Mouse (Mus musculus): Measurements from ENCODE around the gene Pnliprp1.

GRCm38 (mm10) chr19:58728445-58729031 lies at the start of gene Pnliprp1:
- TF ChIP-seq POLR2A (IDR thresholded peaks at IDR 0.05; ENCODE audit: borderline replicate concordance, extremely low read depth, insufficient read depth, insufficient read length, poor library complexity, severe bottlenecking) (no peak), CTCF (IDR thresholded peaks at IDR 0.05; ENCODE audit: borderline replicate concordance, extremely low read depth, insufficient read depth, insufficient read length) (no peak)
